Mouse (Mus musculus) kidney, postnatal 14 days (tissue): ENCODE results near the gene a.
A peak's percentile ranks its signal among the peaks of the same experiment; 100 is the strongest.

ENCODE experiments used
- DNase-seq: peaks from one replicate; pipeline ENCODE4 v3.0.0; 2022; ENCODE audit warnings: mixed read lengths

a gene

DNA sequence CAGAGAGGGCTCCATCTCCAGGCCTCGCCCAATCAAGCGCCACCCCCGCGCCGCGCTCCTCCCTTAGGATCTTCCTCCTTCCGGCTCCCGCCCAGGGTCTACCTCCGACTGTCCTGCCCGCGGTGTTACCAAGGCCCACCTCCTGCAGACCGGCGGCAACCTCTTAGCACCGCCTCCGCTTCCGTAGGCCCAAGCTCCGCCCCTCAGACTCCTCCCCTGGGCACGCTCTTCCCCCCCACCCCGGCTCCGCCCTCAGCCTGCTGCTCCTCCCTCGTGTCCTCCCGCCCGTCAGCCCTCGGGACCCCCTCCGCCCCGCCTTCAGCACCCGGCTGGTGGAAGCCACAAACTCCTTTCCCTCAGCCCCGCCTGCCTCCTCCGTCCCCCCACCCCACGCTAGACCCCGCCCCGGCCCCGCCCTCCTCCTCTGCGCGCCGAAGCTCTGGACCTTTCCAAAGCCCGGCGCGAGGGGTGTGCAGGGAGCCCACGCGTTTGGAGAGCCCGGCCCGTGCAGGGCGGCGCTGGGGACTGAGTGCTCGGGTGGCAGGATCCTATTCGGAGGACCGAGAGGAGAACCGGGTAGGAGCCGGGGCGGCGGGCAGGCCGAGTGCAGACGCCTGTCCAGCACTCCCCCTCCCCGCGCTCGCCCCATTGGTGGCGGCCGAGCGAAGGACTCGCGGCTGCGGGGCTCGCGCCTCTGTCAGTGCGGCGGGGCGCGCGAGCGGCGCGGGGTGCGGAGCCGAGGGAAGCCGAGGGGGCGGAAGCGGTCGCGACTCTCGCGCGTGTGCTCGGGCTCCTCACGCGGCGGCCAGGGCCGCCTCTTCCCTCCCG, at the start of gene a, which contains the start of gene Raly:
Gene a, plus strand, starts transcription at position 747 of the 828 bp plus-strand sequence.
Gene Raly, plus strand, starts transcription at position 441 of the 828 bp plus-strand sequence.
- peak; percentile 98 for DNase-seq

DNA sequence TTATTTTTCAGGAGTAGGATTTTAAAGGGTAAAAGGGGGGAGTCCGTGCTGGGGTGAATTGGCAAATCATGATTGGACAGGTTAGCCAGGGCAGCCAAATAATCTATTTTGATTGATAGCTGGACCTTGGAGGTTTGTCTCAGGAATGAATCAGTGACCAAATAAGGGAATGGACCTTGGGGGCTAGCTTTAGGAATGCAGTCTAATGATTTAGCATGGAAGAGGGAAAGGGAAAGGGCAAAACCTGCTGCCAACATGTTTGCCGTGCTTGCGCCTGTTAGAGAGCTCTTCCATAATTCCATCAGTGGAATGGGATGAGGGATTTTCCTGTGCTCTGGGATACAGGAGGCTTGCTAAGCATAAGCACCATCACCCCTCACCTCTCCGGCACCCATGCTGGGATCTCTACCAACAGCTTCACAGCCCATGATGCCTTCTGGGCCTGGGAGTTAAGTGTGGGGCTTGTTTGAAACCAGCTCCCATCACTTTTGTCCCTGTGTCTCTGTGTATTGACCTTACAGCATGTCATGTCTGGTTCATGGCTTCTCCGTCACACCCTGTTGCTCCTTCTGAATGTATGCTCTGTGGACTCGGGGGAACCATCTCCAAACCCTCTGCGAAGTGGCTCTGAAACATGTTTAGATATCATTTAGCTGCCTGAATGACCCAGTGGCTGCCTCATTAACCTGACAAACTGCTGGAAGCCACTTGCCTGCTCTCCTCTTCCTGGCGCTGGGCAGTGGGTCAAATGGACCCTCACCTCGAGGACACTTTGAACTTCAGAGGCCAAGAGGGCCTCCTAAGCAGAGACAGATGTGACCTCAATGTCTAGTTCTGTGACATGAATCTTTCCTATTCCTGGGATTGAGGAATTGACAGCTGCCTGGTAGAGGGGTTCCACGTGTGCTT, 48.0 kb upstream of the a start:
- DNase-seq: no peak

DNA sequence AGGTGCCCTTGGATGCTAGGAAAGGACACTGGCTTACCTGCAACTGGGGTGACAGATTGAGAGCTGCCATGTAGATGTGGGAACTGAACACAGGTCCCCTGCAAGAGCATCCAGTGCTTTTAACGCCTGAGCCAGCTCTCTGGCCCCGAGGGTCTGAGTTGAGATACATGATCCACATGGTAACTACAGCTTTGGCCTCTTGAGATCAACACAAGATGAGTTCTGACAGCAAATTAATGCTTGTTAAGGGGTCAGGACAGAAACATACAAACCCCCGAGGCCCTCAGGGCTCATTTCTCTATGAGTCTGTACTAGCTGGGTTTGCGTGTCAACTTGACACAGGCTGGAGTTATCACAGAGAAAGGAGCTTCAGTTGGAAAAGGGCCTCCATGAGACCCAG, 47.3 kb upstream of the a start:
- DNase-seq: no peak

DNA sequence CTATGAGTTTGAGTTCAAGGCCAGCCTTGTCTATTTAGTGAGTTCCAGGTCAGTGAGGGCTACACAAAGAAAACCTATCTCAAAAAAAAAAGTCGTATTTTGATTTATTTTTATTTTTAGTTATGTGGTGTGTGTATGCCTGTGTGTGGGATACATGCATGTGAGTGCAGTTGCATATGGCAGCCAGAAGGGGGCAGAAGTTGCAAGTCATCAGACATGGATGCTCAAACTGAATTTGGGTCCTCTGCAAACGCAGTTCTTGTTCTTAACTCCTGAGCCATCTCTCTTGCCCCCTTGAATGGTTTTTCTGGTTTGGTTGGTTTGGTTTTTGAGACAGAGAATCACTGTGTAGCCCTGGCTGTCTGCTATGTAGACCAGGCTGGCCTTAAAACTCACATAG, 42.8 kb upstream of the a start:
- no peak for DNase-seq

DNA sequence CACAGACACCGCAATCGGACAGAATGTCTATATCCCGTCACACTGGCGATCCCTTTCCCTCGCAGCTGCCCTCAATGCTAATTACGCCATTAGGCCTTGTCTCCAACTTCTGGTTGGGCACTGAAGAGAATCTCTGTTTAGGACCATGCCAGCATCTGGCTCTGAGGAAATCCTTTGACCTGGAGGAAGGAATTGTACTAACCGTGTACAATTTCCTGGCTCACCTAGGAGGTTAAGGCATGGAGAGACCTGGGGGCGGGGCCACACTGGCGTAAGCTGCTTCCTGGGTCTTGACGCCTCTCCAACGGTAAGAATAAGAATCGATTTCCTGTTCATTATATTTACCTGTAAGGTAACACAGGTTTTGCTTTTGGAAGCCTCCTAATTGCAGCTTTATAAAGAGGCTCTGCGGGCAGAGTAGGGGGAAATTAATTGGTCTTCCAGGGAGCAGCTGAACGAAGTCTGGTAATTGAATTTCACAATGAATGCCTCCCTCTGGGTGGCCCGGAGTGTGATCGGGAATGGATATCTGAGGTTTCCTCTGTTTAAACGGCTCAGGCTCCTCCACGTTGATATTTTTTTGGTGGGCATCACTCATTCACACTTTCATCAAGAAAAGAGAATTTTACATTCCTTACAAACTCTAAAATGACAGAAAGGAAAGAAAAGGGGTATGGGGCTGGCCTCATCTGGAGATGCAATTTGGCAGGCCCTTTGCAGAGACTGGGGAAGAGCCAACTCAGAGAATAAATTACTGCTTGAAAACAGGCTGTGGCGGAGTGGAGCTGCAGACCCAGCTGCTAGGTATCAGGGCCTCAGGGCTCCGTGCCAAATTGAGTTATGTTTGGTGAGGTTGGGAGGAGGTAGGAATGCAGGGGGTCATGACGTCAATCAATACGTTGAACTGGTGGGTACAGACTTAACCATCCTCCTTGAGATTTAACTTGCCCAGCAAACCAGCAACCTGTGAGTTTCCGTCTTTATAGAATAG, 41.9 kb upstream of the a start:
- peak; percentile 30 for DNase-seq

DNA sequence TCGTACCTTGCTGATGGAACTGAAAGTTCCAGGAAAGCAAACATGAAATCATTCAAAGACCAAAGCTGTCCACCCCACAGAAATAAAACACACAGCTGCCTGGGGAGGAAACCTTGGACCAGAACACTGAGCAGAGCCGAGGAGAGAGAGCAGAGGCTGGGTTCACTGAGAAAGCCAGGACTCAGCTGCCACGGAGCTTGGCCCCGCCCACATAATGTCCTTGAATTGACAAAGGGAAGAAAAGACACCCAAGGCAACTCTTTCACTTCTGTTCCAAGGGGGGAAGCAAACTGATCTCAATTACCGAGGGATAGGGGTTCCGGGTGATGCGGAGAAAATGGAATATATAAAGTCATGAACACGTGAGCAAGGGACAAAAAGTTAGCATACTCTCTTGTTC, 39.3 kb upstream of the a start:
- DNase-seq: no peak

DNA sequence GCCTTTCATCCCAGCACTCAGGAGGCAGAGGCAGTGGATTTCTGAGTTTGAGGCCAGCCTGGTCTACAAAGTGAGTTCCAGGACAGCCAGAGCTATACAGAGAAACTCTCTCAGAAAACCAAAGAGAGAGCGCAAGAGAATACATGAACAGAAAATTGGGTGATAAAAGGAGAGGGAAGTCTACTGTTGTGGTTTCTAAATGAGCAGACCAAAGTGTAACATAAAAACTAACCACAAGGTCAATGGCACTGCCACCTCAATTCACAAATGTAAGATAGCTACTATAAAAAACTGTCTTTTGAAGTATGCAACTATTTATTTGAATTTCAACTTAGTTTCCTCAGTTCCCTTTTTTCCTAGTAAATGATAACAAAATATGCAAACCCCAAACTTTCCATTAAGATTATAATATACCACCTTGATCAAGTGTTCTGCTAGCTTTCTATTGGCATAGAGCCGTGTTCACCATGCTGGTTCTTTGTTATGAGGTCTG, 37.1 kb upstream of the a start:
- no peak for DNase-seq

DNA sequence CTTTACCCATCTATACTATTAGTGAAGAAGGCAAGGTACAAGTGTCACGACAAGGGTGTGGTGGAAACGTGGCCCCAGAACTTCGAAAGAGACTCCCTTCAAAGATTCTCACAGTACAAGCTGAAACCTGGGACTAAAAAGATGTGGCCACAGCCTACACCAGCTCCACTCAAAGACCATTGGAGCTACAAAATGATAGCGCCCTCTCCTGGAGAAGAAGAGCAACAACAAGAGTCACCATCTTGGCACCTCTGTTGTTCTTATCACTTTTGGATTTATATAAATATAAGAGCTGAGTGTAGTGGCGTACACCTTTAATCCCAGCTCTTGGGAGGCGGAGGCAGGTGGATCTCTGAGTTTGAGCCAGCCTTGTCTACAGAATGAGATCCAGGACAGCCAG, 35.4 kb upstream of the a start:
- DNase-seq: no peak

DNA sequence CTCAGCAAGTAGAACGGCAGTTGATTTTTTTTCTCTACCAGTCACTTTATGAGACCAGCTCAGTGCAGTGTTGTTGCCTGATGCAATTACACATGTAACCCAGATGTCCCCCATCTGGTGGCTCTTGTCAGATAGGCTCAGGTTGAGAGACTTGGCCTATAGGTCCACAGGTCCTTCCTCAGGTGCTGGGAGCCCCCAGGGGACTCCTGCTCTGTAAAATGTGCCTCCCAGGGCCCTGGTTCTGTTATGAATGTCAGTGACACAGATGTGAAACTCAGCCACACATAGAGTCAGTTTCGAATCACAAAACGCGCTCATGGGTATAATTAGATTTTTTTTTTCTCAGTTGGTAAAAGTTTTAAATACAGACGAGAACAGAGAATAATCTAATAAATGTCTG, 33.5 kb upstream of the a start:
- no peak for DNase-seq

DNA sequence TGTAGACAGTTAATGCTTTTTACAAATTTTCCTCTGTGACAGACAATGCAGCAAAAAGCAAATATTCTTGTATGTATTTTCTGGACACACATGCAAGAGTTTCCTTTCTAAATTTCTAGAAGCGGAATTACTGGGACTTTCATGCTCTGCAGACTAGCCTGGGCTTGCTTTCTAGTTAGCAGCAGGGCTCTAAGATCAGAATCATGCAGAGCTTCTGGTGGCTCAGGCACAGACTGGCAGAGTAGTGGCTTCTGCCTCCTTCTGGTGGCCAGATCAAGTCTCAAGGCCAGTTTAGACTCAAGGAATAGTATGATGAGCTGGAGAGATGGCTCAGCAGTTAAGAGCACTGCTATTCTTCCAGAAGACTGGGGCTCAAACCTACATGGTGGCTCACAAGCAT, 32.7 kb upstream of the a start:
- no peak for DNase-seq

DNA sequence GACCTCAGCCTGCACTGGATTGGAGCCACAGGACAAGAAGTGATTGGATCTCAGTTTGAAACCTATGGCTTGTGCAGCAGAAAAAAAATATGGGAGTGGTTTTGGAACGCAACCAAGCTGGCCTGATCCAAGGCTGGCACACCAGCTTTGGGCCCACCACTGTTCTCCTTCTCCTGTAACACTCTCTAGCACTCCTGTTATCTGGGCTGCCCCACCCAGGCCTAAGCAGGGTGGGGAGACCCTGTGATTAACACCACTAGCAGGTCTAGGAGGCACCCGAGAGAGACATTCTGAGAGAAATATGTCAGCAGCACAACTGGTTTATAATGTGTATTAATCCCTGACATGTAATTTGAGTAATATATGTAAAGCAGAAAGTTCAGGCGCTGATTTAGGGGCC, 28.0 kb upstream of the a start:
- DNase-seq: no peak

DNA sequence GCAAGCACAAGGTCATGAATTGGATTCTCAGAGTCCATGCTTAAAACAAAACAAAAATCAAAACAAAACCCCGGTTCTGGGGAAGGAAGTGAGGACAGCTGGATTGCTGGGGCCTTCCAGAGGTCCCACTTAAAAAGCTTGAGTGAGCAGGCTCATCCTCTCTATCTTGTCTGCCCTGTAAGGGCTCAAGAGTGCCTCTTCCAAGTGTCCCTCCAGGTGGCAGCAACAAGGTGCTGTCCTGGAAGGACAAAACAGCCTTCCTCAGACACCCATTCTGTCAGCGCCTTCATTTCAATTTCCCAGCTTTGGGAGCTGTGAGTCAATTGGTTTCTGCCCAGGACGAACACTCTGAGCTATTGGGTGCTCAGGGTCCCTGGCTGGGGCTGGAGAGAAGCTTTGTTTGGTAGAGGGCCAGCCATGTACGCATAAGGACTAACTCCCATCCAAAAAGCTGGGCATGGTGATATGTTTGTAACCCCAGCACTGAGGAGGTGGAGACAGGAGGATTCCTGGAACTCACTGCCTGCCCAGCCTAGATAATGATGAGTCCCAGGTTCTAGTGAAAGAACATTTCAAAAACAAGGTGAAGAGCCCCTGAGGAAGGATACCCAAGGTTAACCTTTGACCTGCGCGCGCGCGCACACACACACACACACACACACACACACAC, 26.2 kb upstream of the a start:
- no peak for DNase-seq

DNA sequence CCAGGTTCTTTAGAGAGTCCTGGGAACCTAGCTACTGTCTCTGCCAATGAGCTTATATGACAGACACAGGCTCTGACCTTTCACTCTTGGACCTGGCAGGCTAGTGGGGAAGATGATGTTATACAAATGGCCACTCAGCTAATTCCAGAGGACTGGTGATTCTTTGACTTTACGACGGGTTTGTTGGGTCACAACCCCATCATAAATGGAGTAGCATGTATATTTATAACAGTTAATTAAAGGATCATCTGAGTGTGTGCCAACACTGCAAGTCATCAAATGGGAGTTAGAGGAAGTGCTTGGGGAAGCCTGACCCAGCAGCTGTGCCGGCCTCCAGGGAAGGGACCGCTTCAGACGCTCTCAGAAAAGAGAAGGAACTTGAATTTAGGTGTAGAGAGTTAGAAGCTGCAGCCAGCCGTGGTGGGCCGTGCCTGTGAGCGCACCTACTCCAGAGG, 25.6 kb upstream of the a start:
- peak; percentile 35 for DNase-seq

DNA sequence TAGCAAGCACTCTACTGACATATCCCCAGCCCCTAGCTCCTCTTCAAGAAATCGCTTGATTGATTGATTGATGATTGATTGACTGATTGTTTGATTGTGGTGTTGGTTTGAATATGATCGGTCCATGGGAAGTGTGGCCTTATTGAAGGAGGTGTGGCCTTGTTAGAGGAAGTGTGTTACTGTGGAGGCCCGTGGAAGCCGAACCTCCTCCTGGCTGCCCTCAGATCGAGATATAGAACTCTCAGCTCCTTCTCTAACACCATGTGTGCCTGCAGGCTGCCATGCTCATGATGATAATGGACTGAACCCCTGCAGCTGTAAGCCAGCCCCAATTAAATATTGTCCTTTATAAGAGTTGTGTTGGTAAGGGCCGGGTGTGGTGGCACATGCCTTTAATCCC, 24.2 kb upstream of the a start:
- no peak for DNase-seq

DNA sequence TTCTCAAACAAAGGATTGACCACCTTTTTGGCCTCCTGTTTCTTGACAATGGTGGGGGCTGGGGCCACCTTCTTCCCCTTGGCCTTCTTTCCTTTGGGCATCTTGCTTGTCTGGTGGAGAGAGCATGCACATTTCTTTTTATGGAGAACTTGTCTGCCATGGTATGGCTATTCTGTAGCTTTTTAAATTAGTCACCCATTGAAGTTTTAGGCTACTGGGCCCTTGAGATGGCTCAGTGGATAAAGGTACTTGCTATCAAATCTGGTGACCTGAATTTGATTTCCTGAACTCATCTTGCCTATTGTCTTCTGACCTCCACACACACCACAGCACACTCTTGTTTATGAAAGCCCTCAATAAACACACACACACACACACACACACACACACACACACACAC, 21.3 kb upstream of the a start, which contains the start of gene Gm14214:
Gene Gm14214, minus strand, starts transcription at position 101 of the 400 bp plus-strand sequence.
- DNase-seq: no peak

DNA sequence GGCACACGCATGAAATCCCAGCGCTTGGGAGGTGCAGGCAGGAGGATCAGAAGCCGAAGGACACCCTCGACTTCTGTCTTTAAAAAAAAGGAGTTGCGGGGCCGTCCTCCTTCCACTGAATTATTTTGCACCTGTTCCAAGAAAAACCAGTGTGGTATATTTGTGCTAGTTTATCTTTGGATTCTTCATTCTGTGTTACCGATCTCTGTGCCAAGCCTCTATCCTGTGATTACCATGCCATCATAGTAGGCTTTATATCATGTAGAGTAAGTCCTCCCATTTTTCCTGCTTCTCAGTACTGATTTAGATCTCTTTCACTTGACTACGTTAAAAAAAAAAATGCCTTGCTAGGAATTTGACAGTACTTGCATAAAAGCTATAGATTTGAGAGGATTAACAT, 19.6 kb upstream of the a start:
- no peak for DNase-seq

DNA sequence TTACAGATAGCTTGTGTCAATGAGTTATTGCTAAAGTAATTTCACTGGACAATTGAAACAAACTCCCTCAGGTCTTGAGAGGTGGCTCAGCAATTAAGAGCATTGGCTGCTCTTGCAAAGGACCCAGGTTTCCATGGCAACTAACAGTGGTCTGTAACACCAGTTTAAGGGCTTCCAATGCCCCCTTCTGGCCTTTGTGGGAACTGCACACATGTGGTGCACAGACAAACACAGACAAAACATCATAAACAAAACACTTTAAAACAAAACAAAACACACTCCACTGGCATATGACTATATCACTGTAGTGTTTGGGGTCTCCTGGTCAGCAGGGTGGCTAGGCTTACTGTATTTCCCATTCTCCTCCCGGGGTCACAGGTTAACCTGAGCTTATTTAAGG, 17.2 kb upstream of the a start:
- no peak for DNase-seq

DNA sequence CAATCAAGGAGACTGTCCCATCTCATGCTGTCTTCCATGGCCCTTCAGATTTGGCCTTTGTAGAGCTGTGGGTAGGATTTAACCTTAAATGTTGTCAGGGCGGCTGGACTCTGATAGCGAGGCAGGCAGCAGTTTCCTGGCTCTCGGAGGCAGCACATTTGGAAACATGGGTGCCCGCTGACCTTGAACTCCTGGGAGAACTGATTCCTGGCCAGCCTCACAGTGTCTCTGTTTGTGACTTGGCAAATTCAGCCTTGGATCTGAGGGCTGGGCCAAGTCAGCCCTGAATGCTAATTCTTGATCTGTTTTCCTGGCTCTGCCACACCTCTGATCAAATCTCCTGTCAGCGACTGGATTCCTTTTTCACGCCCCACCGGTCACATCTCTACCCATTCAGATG, 14.7 kb upstream of the a start:
- no peak for DNase-seq

DNA sequence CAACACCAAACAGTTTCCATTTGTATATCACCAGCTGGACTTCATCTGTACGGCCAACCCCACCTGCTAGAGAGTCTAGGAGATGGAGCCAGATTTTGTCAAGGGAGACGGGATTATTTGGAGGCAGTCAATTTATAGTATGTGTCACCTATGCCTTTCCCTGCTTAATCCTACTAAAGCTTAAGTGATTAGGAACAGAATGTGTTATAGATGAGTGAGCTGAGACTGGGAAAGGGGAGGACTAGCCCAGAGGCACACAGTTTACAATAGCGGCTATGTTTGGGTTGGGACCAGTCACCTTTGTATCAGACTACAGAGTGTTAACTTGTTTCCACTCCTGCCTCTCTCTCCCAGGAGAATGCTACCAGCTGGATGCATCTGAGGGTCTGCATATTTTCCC, 11.6 kb upstream of the a start:
- DNase-seq: no peak

DNA sequence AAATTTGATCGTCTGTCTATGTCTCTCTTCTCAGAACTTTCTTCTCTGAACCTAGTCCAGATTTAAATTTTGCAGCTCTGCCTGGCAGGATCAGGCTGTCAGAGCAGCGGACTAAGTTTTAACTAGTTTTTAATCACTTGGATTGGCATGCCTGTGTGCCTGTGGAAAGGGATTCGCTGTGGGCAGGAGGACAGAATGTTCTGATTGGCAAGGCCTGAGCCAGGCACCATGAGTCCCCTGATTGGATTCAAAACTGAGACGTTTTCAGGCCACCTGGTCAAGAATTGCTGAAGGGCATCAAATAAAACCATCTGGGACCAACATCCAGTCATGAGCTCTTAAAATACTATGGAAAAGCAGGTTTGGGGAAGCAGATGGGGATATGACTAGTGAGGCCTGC, 8.8 kb upstream of the a start:
- no peak for DNase-seq

DNA sequence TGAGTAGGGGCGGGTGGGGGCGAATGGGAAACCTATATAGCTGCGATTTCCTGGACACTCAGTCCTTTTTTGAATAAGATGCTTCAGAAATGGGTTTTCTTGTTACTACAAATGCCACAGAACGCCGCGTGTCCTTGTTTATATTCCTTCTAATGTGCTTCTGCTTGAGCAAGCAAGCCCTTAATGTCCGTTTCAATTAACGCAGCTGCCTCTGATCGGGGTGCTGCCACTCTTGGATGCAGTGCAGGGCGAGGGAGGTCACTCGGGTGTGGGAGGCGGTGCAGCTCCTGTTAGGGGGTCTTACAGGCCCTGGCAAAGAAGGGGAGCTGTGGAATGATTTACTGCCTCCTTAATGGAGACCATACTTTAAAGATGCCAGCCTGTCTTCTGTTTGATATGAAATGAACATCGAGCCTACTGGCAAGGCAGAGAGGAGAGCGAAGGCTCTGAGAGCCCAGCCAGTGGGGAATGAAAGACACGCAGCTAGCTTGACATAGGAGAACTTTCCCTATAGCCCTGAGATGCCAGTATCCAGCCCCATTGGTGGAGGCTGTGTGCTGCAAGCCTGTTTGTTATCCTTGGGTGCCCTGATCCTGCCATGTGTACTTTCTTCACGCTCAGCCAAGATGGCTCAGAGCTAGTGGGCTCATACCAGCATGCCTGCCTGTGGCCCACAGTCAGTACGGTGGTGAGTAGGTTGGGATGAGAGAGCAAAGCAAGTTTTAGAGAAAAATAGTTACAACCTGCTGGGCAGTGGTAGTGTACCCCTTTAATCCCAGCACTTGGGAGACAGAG, 8.1 kb upstream of the a start:
- no peak for DNase-seq
